Mouse (Mus musculus): ENCODE data around the gene Afm.

- TF ChIP-seq CTCF (IDR thresholded peaks at IDR 0.05; ENCODE audit: borderline replicate concordance, insufficient read depth, low read depth, low read length): no peak
- no peak for TF ChIP-seq POLR2A (IDR thresholded peaks at IDR 0.05; ENCODE audit: borderline replicate concordance, insufficient read depth, low read length)
Observed at GRCm38 (mm10) chr5:90568338-90568737, 49.6 kb downstream of the Afm start.
